Mouse (Mus musculus) stomach, embryonic 16.5 days (tissue): Measurements from ENCODE around the gene P3h4. TPM values are rescaled to one million over a fixed set of nuclear protein-coding genes. Genes with fewer than 3 reads are reported as not detected.
"Not testable (repeated sequence)": the region's sequence is repeated elsewhere in the genome, so short reads cannot be mapped to it uniquely, and the experiment has no call there.

ENCODE experiments used
- ATAC-seq: fragments of 200-750 bp; cut with Nextera tagmentation; 2 replicates; pipeline ENCODE4 v1.8.0; 2017; ENCODE audit warnings: moderate number of reproducible peaks, moderate TSS enrichment; ENCODE audit not compliant: insufficient read depth, low FRiP score
- H3K27ac ChIP-seq: fragments of 300-500 bp; sonication (generic); 2 replicates; pipeline ENCODE4 v1.5.1; 2014; ENCODE audit warnings: low read length
- H3K27me3 ChIP-seq: fragments of 300-500 bp; sonication (generic); 2 replicates; pipeline ENCODE4 v1.6.1; 2014; ENCODE audit warnings: low read length, control low read depth, mixed read lengths; ENCODE audit not compliant: control insufficient read depth, insufficient read depth
- H3K36me3 ChIP-seq: fragments of 300-500 bp; sonication (generic); 2 replicates; pipeline ENCODE4 v1.6.1; 2014; ENCODE audit warnings: low read length; ENCODE audit not compliant: control insufficient read depth, insufficient read depth
- H3K4me1 ChIP-seq: fragments of 300-500 bp; sonication (generic); 2 replicates; pipeline ENCODE4 v1.6.1; 2014; ENCODE audit warnings: low read length, control low read depth, mixed read lengths; ENCODE audit not compliant: control insufficient read depth, insufficient read depth
- H3K4me2 ChIP-seq: fragments of 300-500 bp; sonication (generic); 2 replicates; pipeline ENCODE4 v1.6.1; 2014; ENCODE audit warnings: low read depth, low read length, mixed read lengths
- H3K4me3 ChIP-seq: fragments of 300-500 bp; sonication (generic); replicated peaks from 2 replicates; pipeline ENCODE4 v1.5.1; 2014; ENCODE audit warnings: mild to moderate bottlenecking, low read length
- H3K9ac ChIP-seq: fragments of 300-500 bp; sonication (generic); 2 replicates; pipeline ENCODE4 v1.6.1; 2014; ENCODE audit warnings: low read length
- H3K9me3 ChIP-seq: fragments of 300-500 bp; sonication (generic); replicated peaks from 2 replicates; pipeline ENCODE4 v1.6.1; 2016; ENCODE audit warnings: low read length, control low read depth; ENCODE audit not compliant: control insufficient read depth
- WGBS: fragments of 180-500 bp; shearing (Covaris S2); extraction: QIAGEN DNeasy Blood & Tissue Kit; methylation state at CpG from one replicate; pipeline ENCODE4 v1.1.7; 2014; 5-methylcytosine and 5-hydroxymethylcytosine counted together
- microRNA-seq: library from miRNA; unstranded; fragments of <30 nt; microRNA quantifications from one replicate; pipeline ENCODE4, GENCODE M21; 2016
- polyA plus RNA-seq: library from polyadenylated mRNA; unstranded; fragments of >200 nt; fragmentation: Nextera tagmentation; extraction: Ambion mirVana; gene quantifications from 2 replicates; pipeline ENCODE4 v1.2.1, GENCODE M21; 2015

Gene P3h4
- polyA plus RNA-seq, 1 experiment from 2014 or later: 56.7 TPM

GRCm38 (mm10) chr11:100362209-100362978, 52.2 kb downstream of the P3h4 start:
- H3K9me3 ChIP-seq: no peaks in the 10 kb centered on the region
- no peak overlapping the region for H3K4me2 ChIP-seq
- H3K36me3 ChIP-seq: no peaks in the 10 kb centered on the region
- no peak overlapping the region for H3K4me3 ChIP-seq
- 11% methylated on average over 8 of the region's 8 CpGs for WGBS
- no peaks in the 10 kb centered on the region for H3K4me1 ChIP-seq
- 0 out of 2 replicates have a peak, but pooled peaks cover 4% of the 10 kb centered on the region for H3K27me3 ChIP-seq
- peak; percentile 43; the same call in 1 of the 2 replicates for ATAC-seq
- no peak overlapping the region for H3K9ac ChIP-seq
- no peak overlapping the region for H3K27ac ChIP-seq

GRCm38 (mm10) chr11:100361059-100361458, 53.6 kb downstream of the P3h4 start:
- H3K36me3 ChIP-seq, H3K27ac ChIP-seq, ATAC-seq, H3K4me1 ChIP-seq, H3K4me3 ChIP-seq, H3K9ac ChIP-seq, H3K9me3 ChIP-seq, H3K4me2 ChIP-seq: not testable (repeated sequence)
- no CpG with 5 or more reads among the region's 13 CpGs for WGBS
- peaks cover 14% of the 10 kb centered on the region for H3K27me3 ChIP-seq

- Histone ChIP-seq H3K36me3 (no peaks in the 10 kb centered on the region), H3K9me3 (no peaks in the 10 kb centered on the region), H3K9ac (no peak overlapping the region), H3K27ac (no peak overlapping the region), H3K4me1 (peaks cover 7% of the 10 kb centered on the region), H3K4me2 (no peak overlapping the region), H3K27me3 (peaks cover 14% of the 10 kb centered on the region), H3K4me3 (no peak overlapping the region)
- 78% methylated on average over 6 of the region's 6 CpGs for WGBS
- ATAC-seq: no peak
These were observed 54.5 kb downstream of the P3h4 start for GRCm38 (mm10) chr11:100360175-100360574.

Small RNA genes within 50 kb of the gene (microRNA-seq; reads per million reads assigned to microRNA genes)
- not detected for gene Gm27374

Other genes starting within 250 kb of the P3h4 start
- gene Krt9, start 221.6 kb downstream of the P3h4 start, polyA plus RNA-seq: not detected in 2 replicates
- 46.4 and 67.1 TPM in 2 replicates for gene Krt14, start 207.3 kb downstream of the P3h4 start, polyA plus RNA-seq
- 1.6 and 2.2 TPM in 2 replicates for gene Krt16, start 165.9 kb downstream of the P3h4 start, polyA plus RNA-seq
- 34.0 and 45.6 TPM in 2 replicates for gene Krt17, start 153.8 kb downstream of the P3h4 start, polyA plus RNA-seq
- gene Krt42, start 145.0 kb downstream of the P3h4 start, polyA plus RNA-seq: not detected in 2 replicates
- gene Eif1, start 95.0 kb downstream of the P3h4 start, polyA plus RNA-seq: 1,614 and 1,638 TPM in 2 replicates
- 10.8 and 13.3 TPM in 2 replicates for gene Gast, start 80.4 kb downstream of the P3h4 start, polyA plus RNA-seq
- gene Hap1, start 58.7 kb downstream of the P3h4 start, polyA plus RNA-seq: 13.2 and 13.5 TPM in 2 replicates
- gene Jup, start 17.1 kb downstream of the P3h4 start, polyA plus RNA-seq: 247 and 328 TPM in 2 replicates
- gene Fkbp10, start 861 bp upstream of the P3h4 start, polyA plus RNA-seq: 114 and 119 TPM in 2 replicates
- gene Nt5c3b, start 27.0 kb upstream of the P3h4 start, polyA plus RNA-seq: 99.1 and 109 TPM in 2 replicates
- 0.29 and 0.30 TPM in 2 replicates for gene Klhl10, start 27.1 kb upstream of the P3h4 start, polyA plus RNA-seq
- 7.4 and 7.5 TPM in 2 replicates for gene Klhl11, start 57.9 kb upstream of the P3h4 start, polyA plus RNA-seq
- gene Acly, start 113.2 kb upstream of the P3h4 start, polyA plus RNA-seq: 178 and 192 TPM in 2 replicates
- gene Ttc25, start 130.8 kb upstream of the P3h4 start, polyA plus RNA-seq: 0.40 and 0.60 TPM in 2 replicates
- gene Cnp, start 160.1 kb upstream of the P3h4 start, polyA plus RNA-seq: 38.9 and 40.6 TPM in 2 replicates
- gene Nkiras2, start 204.4 kb upstream of the P3h4 start, polyA plus RNA-seq: 60.7 and 67.1 TPM in 2 replicates
- gene Dnajc7, start 205.3 kb upstream of the P3h4 start, polyA plus RNA-seq: 209 and 214 TPM in 2 replicates